Mouse (Mus musculus): ENCODE measurements around the gene Rin1. TPM values are rescaled to one million over a fixed set of nuclear protein-coding genes. Genes with fewer than 3 reads are reported as not detected.

Rin1 gene
- polyA plus RNA-seq, 2 experiments: 2.6 to 4.9 TPM

DNA sequence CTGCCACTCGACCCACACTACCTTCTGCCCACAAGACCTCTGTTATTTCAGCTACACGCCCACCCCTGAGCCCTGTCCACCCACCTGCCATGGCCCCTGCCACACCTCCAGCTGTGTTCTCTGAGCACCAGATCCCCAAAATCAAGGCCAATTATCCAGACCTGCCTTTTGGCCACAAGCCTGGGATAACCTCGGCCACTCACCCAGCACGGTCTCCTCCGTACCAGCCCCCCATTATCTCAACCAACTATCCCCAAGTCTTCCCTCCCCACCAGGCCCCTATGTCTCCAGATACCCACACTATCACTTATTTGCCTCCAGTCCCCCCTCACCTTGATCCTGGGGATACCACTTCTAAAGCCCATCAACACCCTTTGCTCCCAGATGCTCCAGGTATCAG, 19.2 kb downstream of the Rin1 start:
- Histone ChIP-seq H3K9ac (ENCODE audit: low read depth, low read length, severe bottlenecking) (peak overlapping the region; percentile 18; the same call in 1 of the 2 replicates), H3K36me3 (ENCODE audit: control insufficient read depth, insufficient read depth, low read length) (no peaks in the 10 kb centered on the region), H3K4me1 (ENCODE audit: control insufficient read depth, insufficient read depth, low read length) (peaks cover 44% of the 10 kb centered on the region), H3K4me3 (replicated peaks; ENCODE audit: low read length) (peak overlapping the region; percentile 64), H3K4me2 (replicated peaks; ENCODE audit: low read depth, low read length, severe bottlenecking) (peak overlapping the region; percentile 94), H3K27me3 (ENCODE audit: control insufficient read depth, insufficient read depth, low read length) (no peaks in the 10 kb centered on the region), H3K27ac (replicated peaks; ENCODE audit: low read depth, low read length) (peak overlapping the region; percentile 96; the same call in 1 of the 2 replicates), H3K9me3 (ENCODE audit: control insufficient read depth, low read length) (no peaks in the 10 kb centered on the region)
- 62% methylated on average over 5 of the region's 5 CpGs for WGBS
- no peak for ATAC-seq (ENCODE audit: low FRiP score, low read depth)
- no peak for DNase-seq (ENCODE audit: low spot score)
- no peak for TF ChIP-seq POLR2A (IDR thresholded peaks at IDR 0.05; ENCODE audit: borderline replicate concordance, extremely low read depth, insufficient read depth, insufficient read length)

DNA sequence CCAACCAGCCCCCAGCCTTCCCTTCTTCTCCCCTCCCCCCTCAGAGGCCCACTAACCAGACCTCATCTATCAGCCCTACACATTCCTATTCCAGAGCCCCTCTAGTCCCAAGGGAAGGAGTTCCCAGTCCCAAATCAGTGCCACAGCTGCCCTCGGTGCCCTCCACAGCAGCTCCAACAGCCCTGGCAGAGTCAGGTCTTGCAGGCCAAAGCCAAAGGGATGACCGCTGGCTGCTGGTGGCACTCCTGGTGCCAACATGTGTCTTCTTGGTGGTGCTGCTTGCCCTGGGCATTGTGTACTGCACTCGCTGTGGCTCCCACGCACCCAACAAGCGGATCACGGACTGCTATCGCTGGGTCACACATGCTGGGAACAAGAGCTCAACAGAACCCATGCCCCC, 19.7 kb downstream of the Rin1 start:
- H3K4me3 ChIP-seq (replicated peaks; ENCODE audit: low read length): peak overlapping the region; percentile 64
- no peak for ATAC-seq (ENCODE audit: low FRiP score, low read depth)

DNA sequence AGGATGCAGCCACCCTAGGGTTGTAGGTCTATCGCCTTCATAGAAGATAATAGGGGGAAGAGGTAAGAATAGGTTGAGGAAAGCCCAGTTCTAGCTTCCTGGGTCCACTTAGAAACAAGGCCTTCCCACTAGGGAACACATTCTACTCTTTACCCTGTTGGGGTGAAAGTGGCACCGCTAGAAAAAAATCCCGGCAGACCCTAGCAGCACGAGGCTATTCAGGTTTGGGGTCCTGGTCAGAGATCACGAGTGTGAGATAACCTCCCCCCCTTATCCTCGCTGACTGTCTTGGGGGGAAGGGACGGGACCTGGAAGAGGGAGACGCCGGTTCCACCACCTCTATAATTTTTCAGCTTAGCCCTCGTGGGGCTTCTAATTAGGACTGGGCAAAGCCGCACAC, 20.8 kb downstream of the Rin1 start:
- Histone ChIP-seq H3K36me3 (ENCODE audit: control insufficient read depth, insufficient read depth, low read length) (no peaks in the 10 kb centered on the region), H3K27me3 (ENCODE audit: control insufficient read depth, insufficient read depth, low read length) (no peaks in the 10 kb centered on the region), H3K4me1 (ENCODE audit: control insufficient read depth, insufficient read depth, low read length) (peaks cover 39% of the 10 kb centered on the region), H3K9ac (ENCODE audit: low read depth, low read length, severe bottlenecking) (peak overlapping the region; percentile 58), H3K4me2 (replicated peaks; ENCODE audit: low read depth, low read length, severe bottlenecking) (peak overlapping the region; percentile 94), H3K27ac (replicated peaks; ENCODE audit: low read depth, low read length) (peak overlapping the region; percentile 96), H3K4me3 (replicated peaks; ENCODE audit: low read length) (peak overlapping the region; percentile 64), H3K9me3 (ENCODE audit: control insufficient read depth, low read length) (no peaks in the 10 kb centered on the region)
- no peak for TF ChIP-seq POLR2A (IDR thresholded peaks at IDR 0.05; ENCODE audit: borderline replicate concordance, extremely low read depth, insufficient read depth, insufficient read length)
- 6% methylated on average over 11 of the region's 11 CpGs for WGBS
- ATAC-seq (ENCODE audit: low FRiP score, low read depth): no peak
- no peak for DNase-seq (ENCODE audit: low spot score)

More for the DNA sequence above, 19.7 kb downstream of the Rin1 start:
- H3K27me3 ChIP-seq (ENCODE audit: control insufficient read depth, insufficient read depth, low read length): no peaks in the 10 kb centered on the region
- peaks cover 44% of the 10 kb centered on the region for H3K4me1 ChIP-seq (ENCODE audit: control insufficient read depth, insufficient read depth, low read length)
- peak overlapping the region; percentile 94 for H3K4me2 ChIP-seq (replicated peaks; ENCODE audit: low read depth, low read length, severe bottlenecking)
- no peak for DNase-seq (ENCODE audit: low spot score)
- no peaks in the 10 kb centered on the region for H3K9me3 ChIP-seq (ENCODE audit: control insufficient read depth, low read length)
- H3K36me3 ChIP-seq (ENCODE audit: control insufficient read depth, insufficient read depth, low read length): no peaks in the 10 kb centered on the region
- TF ChIP-seq POLR2A (IDR thresholded peaks at IDR 0.05; ENCODE audit: borderline replicate concordance, extremely low read depth, insufficient read depth, insufficient read length): no peak
- WGBS: 66% methylated on average over 7 of the region's 7 CpGs
- H3K27ac ChIP-seq (replicated peaks; ENCODE audit: low read depth, low read length): peak overlapping the region; percentile 96
- peak overlapping the region; percentile 58; the same call in 1 of the 2 replicates for H3K9ac ChIP-seq (ENCODE audit: low read depth, low read length, severe bottlenecking)

DNA sequence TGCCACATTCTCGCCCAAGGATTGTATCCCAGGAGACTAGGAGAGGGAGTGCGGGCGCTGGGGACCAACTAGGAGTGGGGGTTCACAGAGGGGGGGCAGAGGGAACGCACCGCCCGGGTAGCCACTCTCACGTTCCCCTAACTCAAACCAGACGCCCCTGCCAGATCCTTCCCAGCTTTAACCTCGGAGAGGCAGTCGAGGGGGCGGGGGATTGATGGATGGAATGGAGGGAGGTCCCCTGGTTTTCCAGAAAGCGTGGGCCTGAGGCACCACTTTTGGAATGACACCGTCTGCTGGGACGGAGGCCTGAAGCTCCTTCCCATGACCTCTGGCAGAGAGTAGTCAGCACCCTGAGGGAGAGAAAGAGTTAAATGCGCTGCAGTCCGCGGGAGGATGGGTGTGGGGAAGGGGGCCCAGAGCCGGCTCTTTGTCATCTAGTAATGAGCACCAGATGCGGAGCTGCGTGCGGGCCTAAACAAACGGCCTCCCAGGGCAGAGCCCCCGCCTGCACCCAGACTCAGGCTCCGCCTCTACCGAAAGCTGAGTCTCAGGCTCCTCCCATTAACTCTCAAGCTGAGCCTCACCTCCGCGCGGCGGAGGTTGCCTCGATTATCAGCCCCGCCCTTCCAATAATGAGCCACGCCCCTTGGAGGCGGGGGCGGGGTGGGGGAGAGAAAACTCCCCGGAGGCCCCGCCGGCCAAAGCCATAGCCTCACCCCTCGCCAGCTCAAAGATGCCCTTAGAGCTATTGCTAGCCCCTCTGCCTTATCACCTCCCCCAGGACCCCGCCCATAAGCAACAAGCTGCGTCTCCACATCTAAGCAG, 21.5 kb downstream of the Rin1 start:
- WGBS: under 1% methylated on average over 35 of the region's 40 CpGs
- TF ChIP-seq POLR2A (IDR thresholded peaks at IDR 0.05; ENCODE audit: borderline replicate concordance, extremely low read depth, insufficient read depth, insufficient read length): no peak
- ATAC-seq (ENCODE audit: low FRiP score, low read depth) (peak; percentile 89), DNase-seq (ENCODE audit: low spot score) (peak; percentile 95)
- H3K4me3 ChIP-seq (replicated peaks; ENCODE audit: low read length): peak overlapping the region; percentile 64
- no peaks in the 10 kb centered on the region for H3K9me3 ChIP-seq (ENCODE audit: control insufficient read depth, low read length)
- no peaks in the 10 kb centered on the region for H3K36me3 ChIP-seq (ENCODE audit: control insufficient read depth, insufficient read depth, low read length)
- H3K27me3 ChIP-seq (ENCODE audit: control insufficient read depth, insufficient read depth, low read length): no peaks in the 10 kb centered on the region
- peak overlapping the region; percentile 94 for H3K4me2 ChIP-seq (replicated peaks; ENCODE audit: low read depth, low read length, severe bottlenecking)
- H3K9ac ChIP-seq (ENCODE audit: low read depth, low read length, severe bottlenecking): peak overlapping the region; percentile 58
- H3K27ac ChIP-seq (replicated peaks; ENCODE audit: low read depth, low read length): peak overlapping the region; percentile 96
- H3K4me1 ChIP-seq (ENCODE audit: control insufficient read depth, insufficient read depth, low read length): peaks cover 38% of the 10 kb centered on the region

DNA sequence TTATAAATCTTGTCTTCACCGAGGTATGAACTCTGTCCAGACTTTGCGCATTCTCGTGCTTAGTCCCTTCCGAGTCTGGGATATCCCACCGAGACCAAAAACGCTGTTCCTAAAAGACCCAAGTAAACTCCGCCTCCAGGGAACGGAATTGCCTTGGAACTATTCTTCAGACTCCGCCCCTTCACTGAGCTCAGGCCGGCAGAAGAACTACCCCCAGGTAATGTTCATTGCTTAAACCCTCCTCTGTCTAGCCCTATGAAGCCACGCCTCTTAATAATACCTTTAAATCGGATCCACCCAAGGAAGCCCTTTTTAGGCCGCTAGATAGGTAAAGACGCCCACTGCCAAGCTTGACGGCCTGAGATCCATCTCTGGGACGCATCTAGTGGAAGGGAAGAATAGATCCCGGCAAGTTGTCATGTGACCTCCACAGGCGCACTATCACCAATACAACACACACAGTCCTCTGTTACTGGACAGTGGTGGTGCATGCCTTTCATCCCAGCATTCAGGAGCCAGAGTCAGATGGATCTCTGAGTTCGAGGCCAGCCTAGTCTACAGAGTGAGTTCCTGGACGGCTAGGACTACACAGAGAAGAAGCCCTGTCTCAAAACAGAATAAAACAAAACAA, 22.2 kb downstream of the Rin1 start:
- H3K9me3 ChIP-seq (ENCODE audit: control insufficient read depth, low read length): no peaks in the 10 kb centered on the region
- 0 out of 2 replicates have a peak, but pooled peaks have one; percentile 18 for ATAC-seq (ENCODE audit: low FRiP score, low read depth)
- peak overlapping the region; percentile 58 for H3K9ac ChIP-seq (ENCODE audit: low read depth, low read length, severe bottlenecking)
- H3K27me3 ChIP-seq (ENCODE audit: control insufficient read depth, insufficient read depth, low read length): no peaks in the 10 kb centered on the region
- H3K4me1 ChIP-seq (ENCODE audit: control insufficient read depth, insufficient read depth, low read length): peaks cover 30% of the 10 kb centered on the region
- H3K36me3 ChIP-seq (ENCODE audit: control insufficient read depth, insufficient read depth, low read length): no peaks in the 10 kb centered on the region
- H3K4me2 ChIP-seq (replicated peaks; ENCODE audit: low read depth, low read length, severe bottlenecking): peak overlapping the region; percentile 94
- 2% methylated on average over 20 of the region's 20 CpGs for WGBS
- H3K27ac ChIP-seq (replicated peaks; ENCODE audit: low read depth, low read length): peak overlapping the region; percentile 96
- no peak for TF ChIP-seq POLR2A (IDR thresholded peaks at IDR 0.05; ENCODE audit: borderline replicate concordance, extremely low read depth, insufficient read depth, insufficient read length)
- DNase-seq (ENCODE audit: low spot score): peak; percentile 75
- H3K4me3 ChIP-seq (replicated peaks; ENCODE audit: low read length): peak overlapping the region; percentile 64
